Mouse (Mus musculus) limb, embryonic 14.5 days (tissue): ENCODE data around the gene Dusp27. TPM values are rescaled to one million over a fixed set of nuclear protein-coding genes. Genes with fewer than 3 reads are reported as not detected.

ENCODE experiments used
- ATAC-seq: fragments of 200-750 bp; cut with Nextera tagmentation; 2 replicates; pipeline ENCODE4 v1.8.0; 2017; ENCODE audit warnings: low read depth, moderate number of reproducible peaks, moderate TSS enrichment; ENCODE audit not compliant: low FRiP score
- DNase-seq: peaks from one replicate; pipeline ENCODE4 v3.0.0-alpha.2; 2015; ENCODE audit warnings: low spot score
- H3K27ac ChIP-seq: fragments of 300-500 bp; sonication (generic); replicated peaks from 2 replicates; pipeline ENCODE4 v1.5.1; 2014; ENCODE audit warnings: low read depth, mild to moderate bottlenecking, low read length, moderate library complexity, mixed read lengths
- H3K27me3 ChIP-seq: fragments of 300-500 bp; sonication (generic); 2 replicates; pipeline ENCODE4 v1.6.1; 2014; ENCODE audit warnings: low read length, mixed read lengths; ENCODE audit not compliant: control insufficient read depth, insufficient read depth
- H3K36me3 ChIP-seq: fragments of 300-500 bp; sonication (generic); 2 replicates; pipeline ENCODE4 v1.6.1; 2014; ENCODE audit warnings: mild to moderate bottlenecking, low read length, moderate library complexity, mixed read lengths; ENCODE audit not compliant: control insufficient read depth, insufficient read depth
- H3K4me1 ChIP-seq: fragments of 300-500 bp; sonication (generic); 2 replicates; pipeline ENCODE4 v1.6.1; 2014; ENCODE audit warnings: antibody characterized with exemption, low read length, mixed read lengths; ENCODE audit not compliant: control insufficient read depth, insufficient read depth
- H3K4me2 ChIP-seq: fragments of 300-500 bp; sonication (generic); replicated peaks from 2 replicates; pipeline ENCODE4 v1.6.1; 2014; ENCODE audit warnings: low read depth, mild to moderate bottlenecking, low read length, moderate library complexity; ENCODE audit not compliant: severe bottlenecking
- H3K4me3 ChIP-seq: fragments of 300-500 bp; sonication (generic); replicated peaks from 2 replicates; pipeline ENCODE4 v1.5.1; 2014; ENCODE audit warnings: low read length
- H3K9ac ChIP-seq: fragments of 300-500 bp; sonication (generic); 2 replicates; pipeline ENCODE4 v1.6.1; 2014; ENCODE audit warnings: mild to moderate bottlenecking, low read depth, low read length, moderate library complexity; ENCODE audit not compliant: severe bottlenecking
- H3K9me3 ChIP-seq: fragments of 300-500 bp; sonication (generic); 2 replicates; pipeline ENCODE4 v1.6.1; 2016; ENCODE audit warnings: low read length; ENCODE audit not compliant: control insufficient read depth
- POLR2A ChIP-seq: fragments of 200-500 bp; IDR thresholded peaks from 2 replicates; pipeline ENCODE4 v1.8.0; 2012; ENCODE audit warnings: inconsistent platforms, mild to moderate bottlenecking, moderate library complexity, borderline replicate concordance; ENCODE audit not compliant: insufficient read depth, insufficient read length; ENCODE audit errors: extremely low read depth
- WGBS: fragments of 180-500 bp; shearing (Covaris S2); extraction: QIAGEN DNeasy Blood & Tissue Kit; methylation state at CpG from one replicate; pipeline ENCODE4 v1.1.7; 2014; 5-methylcytosine and 5-hydroxymethylcytosine counted together
- polyA plus RNA-seq, 2 experiments: library from polyadenylated mRNA; depleted of rRNA in 1 of 2; stranded (reverse) in 1 of 2; unstranded in 1 of 2; fragments of >200 nt; fragmentation: Nextera tagmentation in 1 of 2; extraction: Ambion mirVana in 1 of 2; gene quantifications; 2 replicates each; pipeline versions ENCODE4 v1.2.1 to v1.2.3; 2012 to 2014

Gene Dusp27
- polyA plus RNA-seq, 2 experiments = 3.6 to 6.4 TPM

DNA sequence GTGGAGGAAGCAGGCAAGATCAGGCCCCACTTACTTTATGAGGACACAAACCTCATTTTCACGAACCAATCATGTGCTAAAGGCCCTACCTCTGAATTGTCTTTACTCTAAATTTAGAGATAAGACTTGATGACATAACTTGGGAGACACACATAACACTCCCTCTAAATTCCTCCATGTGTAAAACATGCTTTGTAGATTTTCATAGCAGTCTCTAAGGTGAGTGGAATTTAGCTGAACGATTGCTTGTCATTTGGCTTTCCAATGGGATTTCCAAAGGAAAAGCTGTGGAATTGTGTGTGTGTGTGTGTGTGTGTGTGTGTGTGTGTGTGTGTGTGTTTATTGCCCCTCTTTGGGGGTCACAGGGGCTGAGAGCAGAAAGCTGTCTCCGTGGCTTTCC is 38.4 kb downstream of the Dusp27 start:
- Histone ChIP-seq H3K4me3 (no peak overlapping the region), H3K27ac (no peak overlapping the region), H3K27me3 (no peaks in the 10 kb centered on the region), H3K9me3 (no peaks in the 10 kb centered on the region), H3K4me1 (0 out of 2 replicates have a peak, but pooled peaks cover 2% of the 10 kb centered on the region), H3K4me2 (no peak overlapping the region), H3K36me3 (no peaks in the 10 kb centered on the region), H3K9ac (no peak overlapping the region)
- ATAC-seq = no peak
- DNase-seq = no peak
- TF ChIP-seq POLR2A = no peak
- 40% methylated on average over 3 of the region's 3 CpGs for WGBS

DNA sequence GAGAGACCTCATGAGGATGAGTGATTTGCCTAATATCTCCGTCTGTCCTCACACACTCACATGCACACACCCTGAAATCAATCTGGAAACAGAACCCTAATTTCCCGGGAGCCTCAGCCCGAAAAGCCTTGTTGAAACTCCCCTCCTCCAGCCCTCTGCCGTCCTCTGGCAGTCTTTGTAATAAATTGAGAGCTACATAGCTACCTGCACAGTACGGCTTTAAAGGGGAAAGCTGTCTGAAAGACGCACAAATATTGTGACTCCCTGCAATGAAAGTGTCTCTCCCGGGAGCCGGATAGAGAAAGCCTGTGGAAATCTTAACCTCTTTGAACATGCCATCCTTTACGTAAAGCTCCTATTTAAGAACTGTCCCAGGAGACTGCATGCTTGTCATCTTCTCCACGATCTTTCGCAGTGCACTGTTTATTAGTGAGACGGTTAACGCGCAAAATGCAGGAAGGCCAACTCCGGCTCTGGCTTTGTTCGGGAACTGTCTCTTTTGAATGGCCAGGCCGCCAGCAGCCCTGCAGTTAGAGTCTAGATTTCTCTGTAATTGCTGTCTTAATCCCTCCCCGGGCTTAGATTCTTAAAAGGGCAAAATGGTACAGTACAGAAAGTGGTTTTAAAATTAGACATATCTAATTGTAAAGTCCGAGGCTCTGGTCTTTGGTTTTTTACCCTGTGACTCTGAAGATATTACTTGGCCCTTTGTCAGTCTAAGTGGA is 39.1 kb downstream of the Dusp27 start:
- Histone ChIP-seq H3K4me2 (no peak overlapping the region), H3K4me1 (0 out of 2 replicates have a peak, but pooled peaks cover 2% of the 10 kb centered on the region), H3K4me3 (no peak overlapping the region), H3K9me3 (no peaks in the 10 kb centered on the region), H3K27me3 (no peaks in the 10 kb centered on the region), H3K36me3 (no peaks in the 10 kb centered on the region), H3K27ac (no peak overlapping the region), H3K9ac (no peak overlapping the region)
- ATAC-seq = no peak
- WGBS = 49% methylated on average over 19 of the region's 19 CpGs
- TF ChIP-seq POLR2A = no peak
- no peak for DNase-seq

DNA sequence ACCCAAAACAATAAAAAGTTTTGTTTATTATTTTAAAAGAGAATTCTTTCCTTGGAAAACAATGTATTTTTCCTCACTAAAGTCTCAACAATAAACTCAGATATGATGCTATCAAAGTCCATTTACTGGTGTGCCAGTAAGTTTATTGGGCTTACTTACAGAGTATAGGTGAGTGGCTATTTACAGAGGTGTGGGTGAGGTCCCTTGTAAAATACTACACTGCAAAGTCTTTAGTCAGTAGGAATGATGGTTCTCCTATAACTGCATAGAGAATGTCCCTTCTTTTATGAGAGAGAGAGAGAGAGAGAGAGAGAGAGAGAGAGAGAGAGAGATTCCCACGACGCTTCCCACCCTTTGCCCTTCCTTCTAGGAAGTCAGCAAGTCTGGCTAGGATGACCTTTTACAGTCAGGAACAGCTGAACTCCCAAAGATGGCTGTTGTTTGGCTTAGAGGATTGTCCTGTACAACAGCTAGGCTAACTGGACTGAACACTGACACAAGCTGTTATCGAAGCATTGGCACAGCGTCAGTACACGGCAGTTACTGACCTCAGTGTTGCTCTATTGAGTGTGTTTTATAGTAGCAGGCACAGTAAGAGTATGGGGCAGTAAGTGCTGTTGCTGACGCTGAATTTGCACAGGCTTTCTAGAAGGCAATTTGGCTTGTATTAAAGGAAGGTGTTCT is 50.5 kb downstream of the Dusp27 start:
- Histone ChIP-seq H3K4me3 (no peak overlapping the region), H3K4me1 (no peaks in the 10 kb centered on the region), H3K27ac (no peak overlapping the region), H3K4me2 (no peak overlapping the region), H3K27me3 (no peaks in the 10 kb centered on the region), H3K9ac (no peak overlapping the region), H3K9me3 (no peaks in the 10 kb centered on the region), H3K36me3 (no peaks in the 10 kb centered on the region)
- no peak for TF ChIP-seq POLR2A
- WGBS = 70% methylated on average over 6 of the region's 6 CpGs
- ATAC-seq (no peak), DNase-seq (no peak)

DNA sequence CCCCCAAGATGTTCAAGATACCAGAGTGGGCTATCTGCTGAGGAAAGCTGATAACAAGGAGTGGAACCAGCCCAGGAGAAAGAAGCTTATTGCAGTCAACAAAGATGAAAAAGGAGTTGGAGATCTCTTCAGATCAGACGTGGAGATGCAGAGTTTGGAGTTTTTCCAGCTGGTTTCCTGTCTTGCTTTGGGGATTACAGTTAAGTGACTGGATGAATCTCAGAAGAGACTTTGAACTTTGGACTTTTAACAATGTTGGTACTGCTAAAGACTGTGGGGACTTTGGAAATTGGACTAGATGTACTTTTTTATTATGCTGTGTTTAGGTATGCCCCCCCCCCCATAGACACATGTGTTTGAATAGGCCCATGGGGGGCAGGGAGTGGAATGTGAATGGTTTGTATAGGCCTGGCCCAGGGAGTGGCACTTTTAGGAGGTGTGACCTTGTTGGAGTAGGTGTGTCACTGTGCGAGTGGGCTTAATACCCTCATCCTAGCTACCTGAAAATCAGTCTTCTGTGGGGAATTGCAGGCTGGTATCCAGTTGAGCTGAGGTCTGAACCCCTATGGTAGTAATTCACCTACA is 59.8 kb downstream of the Dusp27 start:
- Histone ChIP-seq H3K27ac (no peak overlapping the region), H3K36me3 (no peaks in the 10 kb centered on the region), H3K27me3 (no peaks in the 10 kb centered on the region), H3K4me1 (no peaks in the 10 kb centered on the region; the same call in 1 of the 2 replicates), H3K9me3 (no peaks in the 10 kb centered on the region), H3K4me2 (no peak overlapping the region), H3K9ac (no peak overlapping the region), H3K4me3 (no peak overlapping the region)
- DNase-seq (no peak), ATAC-seq (no peak)
- 86% methylated on average over 2 of the region's 2 CpGs for WGBS
- TF ChIP-seq POLR2A = no peak

DNA sequence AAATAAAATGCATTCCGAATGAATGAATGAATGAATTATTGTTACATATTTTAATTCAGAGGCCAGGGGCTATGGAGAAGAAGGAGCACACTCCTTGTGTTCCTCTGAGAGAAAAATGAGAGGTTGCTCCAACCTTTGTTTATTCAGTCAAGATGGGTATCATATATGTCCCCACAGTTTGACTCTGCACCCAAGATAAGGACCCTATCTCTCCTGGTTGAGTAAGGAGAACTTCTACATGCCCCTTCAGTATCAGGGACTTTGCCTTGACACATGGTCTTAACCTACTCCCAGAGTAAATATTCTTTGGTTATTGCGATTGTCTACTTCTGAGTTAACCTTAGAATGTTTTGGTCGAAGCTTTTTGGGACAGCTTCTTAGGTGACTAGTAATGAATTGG is 63.9 kb downstream of the Dusp27 start:
- no peak overlapping the region for H3K9ac ChIP-seq
- DNase-seq = no peak
- WGBS = 94% methylated on average over 3 of the region's 3 CpGs
- TF ChIP-seq POLR2A = no peak
- H3K27ac ChIP-seq = no peak overlapping the region
- no peak overlapping the region for H3K4me2 ChIP-seq
- no peak overlapping the region for H3K4me3 ChIP-seq
- ATAC-seq = no peak
- no peaks in the 10 kb centered on the region for H3K9me3 ChIP-seq
- H3K36me3 ChIP-seq = no peaks in the 10 kb centered on the region
- peaks cover 5% of the 10 kb centered on the region; the same call in 1 of the 2 replicates for H3K4me1 ChIP-seq
- no peaks in the 10 kb centered on the region for H3K27me3 ChIP-seq
